Mouse (Mus musculus) ES-Bruce4 (cell line): ENCODE results near the gene Olfr819.
"Not testable (repeated sequence)": the region's sequence is repeated elsewhere in the genome, so short reads cannot be mapped to it uniquely, and the experiment has no call there.

Experiments used
- CTCF ChIP-seq: IDR thresholded peaks from one replicate; pipeline ENCODE4 v1.8.1; 2011; ENCODE audit warnings: low read depth, low read length
- EP300 ChIP-seq: IDR thresholded peaks from 2 replicates; pipeline ENCODE4 v1.6.1; 2011; ENCODE audit warnings: low read depth, low read length; ENCODE audit not compliant: insufficient read depth
- POLR2A ChIP-seq: IDR thresholded peaks from one replicate; pipeline ENCODE4 v1.8.1; 2011; ENCODE audit warnings: low read length; ENCODE audit not compliant: insufficient read depth

DNA sequence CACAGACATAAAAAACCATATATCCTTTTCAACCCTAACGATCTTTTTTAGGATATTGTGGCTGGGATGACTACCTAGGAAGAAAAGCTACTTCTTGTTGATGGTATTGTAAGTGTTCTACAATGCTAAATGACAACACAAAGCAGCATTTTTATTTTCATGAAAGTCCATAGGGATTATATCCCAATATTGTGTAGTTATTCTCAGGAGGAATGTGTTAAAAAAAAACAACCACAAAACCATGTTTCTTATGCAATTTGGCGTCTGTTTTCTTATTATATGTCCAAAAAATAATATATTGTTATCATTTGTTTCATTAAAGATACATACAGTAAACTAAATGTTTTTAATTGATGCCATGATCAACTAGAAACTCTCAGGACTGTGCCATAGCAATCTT lies 9.0 kb upstream of the Olfr819 start, which contains the start of gene Olfr247:
- not testable (repeated sequence) for TF ChIP-seq CTCF, EP300, POLR2A
